Mouse (Mus musculus) frontal cortex, postnatal 10 days (tissue): ENCODE measurements around the gene Shank3.
A peak's percentile ranks its signal among the peaks of the same experiment; 100 is the strongest.

Experiments
- DNase-seq, 2 experiments: peaks; one replicate each; pipeline ENCODE4 v3.0.0; 2022; ENCODE audit warnings: low spot score in 2 of 2, mixed read lengths in 1 of 2

The Shank3 gene

DNA sequence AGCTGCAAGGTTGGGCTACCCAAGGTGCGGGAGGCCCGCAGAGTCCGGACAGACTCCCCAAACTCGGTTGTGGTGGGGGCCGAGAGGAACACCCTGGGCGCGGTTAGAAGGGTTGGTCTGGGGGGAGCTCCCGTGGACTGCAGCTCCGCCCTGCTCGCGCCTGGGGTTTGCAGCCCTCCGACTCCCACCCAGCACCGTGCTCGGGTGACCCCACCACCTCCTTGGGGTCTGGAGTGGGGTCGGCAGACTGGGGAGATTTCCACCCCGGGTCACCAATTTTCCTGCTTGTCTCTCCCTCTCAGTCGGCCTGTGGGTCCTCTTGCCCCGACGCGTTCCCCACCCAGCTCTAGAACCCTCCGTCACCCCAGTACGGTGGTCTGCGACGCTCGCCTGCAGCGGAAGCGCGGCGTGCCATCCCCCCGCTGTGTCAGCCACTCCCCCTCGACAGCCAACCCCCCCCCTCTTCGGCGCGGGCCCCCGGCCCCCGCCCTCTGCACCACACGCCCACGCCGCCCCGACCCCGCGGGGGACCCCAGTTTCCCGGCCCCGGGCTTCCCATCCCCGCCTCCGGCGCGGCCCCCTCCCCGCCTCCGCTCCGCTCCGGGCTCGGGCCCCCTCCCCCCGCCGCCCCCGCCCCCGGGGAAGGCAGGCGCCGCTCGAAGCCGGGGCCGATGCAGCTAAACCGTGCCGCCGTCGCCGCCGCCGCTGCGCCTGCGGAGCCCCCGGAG is at the start of gene Shank3:
Gene Shank3 (plus strand): TSS at position 663 of the 728 bp plus-strand sequence.
- DNase-seq, result no peak

DNA sequence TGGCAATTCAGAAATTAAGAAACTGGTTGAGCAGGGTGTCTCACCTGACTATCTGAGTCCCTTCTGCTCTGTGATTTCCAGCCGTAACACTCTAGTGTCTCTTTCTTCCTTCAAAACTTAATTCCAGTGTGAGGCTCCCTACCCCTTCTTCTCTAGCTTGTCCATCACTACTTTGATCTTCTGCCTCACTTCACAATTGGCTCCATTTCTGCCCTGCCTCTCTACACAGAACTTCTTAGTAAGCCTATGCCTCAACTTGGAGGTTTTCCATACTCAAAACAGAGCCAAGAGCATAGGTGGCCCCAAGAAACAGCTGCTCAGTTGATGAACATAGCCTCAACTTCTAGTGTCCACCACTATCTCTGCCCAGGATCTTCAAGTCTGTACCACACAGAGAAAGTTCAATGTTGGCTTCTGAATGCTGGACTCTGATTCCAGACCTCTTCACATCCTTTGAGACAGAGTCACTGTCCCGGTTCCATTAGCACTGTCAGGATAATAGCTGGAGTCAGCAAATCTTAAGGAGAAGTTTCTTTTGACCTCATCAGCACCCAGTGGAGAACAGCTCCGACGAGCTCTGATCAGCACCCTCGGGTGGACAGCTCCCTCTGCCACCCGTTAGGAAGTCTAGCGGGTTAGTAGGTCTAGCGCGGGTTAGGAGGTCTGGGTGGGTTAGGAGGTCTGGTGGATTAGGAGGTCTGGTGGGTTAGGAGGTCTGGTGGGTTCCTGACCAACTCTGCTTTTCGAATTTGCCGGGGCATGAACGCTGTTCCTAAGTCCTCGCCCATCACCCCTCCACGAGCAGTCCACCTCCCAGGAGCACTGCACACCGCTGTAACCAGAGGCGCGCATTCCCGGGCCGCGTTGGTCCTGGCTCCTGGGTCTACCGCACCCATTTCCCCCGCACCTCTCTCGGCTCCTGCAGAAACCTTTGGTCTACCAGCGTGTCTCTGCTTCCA is 46.2 kb upstream of the Shank3 start:
- no peak for DNase-seq

DNA sequence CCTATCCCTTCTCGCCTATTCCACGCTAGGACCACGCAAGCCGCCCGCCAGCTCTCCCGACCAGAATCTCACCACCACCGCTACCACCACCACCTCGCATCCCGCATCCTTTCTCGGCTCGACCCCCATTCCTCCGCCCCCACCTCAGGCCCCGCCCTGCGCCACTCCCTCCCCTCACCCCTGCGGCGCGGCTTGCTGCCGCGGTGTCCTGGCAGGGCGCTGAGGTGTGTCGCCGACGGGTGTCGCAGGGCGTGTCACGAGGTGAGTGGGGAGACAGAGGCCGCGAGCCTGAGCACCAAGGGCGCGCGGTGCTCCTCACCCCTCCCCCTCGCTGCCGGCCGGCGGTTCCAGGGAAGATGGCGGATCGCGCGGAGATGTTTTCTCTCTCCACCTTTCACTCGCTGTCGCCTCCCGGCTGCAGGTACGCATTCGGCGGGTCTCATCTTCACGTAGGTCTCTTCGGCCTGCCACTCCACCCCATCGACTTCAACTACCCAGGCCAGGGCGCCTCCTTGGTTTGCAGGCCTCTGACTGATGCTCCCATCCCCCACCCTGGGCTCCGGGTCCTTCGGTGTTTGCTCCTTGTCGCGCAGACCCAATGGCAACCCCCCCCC is 45.5 kb upstream of the Shank3 start, which contains the start of gene Mapk8ip2:
Gene Mapk8ip2 (plus strand): TSS at position 49 of the 614 bp plus-strand sequence.
- peak in 1 of 2 experiments; percentile 61 for DNase-seq

DNA sequence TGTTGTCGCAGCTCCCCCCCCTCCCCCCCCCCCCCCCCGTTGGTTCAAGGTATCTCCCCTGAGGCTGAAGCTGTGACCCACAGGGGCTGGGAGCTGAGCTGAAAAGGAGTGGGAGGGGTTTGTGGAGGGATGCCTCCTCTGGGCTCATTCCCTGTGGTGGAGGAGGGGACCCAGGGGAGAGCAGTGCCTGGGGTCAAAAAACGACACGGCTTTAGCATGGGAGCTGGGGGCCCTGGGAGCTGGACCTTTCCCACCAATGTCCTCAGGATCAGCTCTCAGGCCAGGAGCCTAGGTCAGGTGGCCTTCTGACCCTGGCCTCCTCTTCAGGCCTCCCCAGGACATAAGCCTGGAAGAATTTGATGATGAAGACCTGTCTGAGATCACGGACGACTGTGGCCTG is 44.6 kb upstream of the Shank3 start:
- DNase-seq, result no peak

DNA sequence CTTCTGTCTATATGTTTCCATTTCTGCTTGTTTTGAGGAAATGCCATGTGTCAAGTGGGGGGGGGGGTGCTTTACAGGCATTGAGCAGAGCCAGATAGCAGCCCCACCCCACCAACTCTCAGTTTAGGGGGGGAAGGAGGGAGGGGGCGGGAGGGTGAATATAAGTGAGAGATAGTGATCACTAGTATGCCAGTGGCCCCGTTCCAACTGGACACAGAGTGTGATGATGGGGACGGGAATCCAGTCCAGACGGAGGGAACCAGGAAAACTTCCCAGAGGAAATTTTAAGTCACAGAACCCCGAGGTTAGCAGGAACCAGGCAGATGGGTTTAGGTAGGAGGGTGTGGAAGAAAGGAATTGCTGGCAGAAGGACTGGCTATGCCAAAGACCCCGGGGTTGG is 43.8 kb upstream of the Shank3 start:
- no peak for DNase-seq

DNA sequence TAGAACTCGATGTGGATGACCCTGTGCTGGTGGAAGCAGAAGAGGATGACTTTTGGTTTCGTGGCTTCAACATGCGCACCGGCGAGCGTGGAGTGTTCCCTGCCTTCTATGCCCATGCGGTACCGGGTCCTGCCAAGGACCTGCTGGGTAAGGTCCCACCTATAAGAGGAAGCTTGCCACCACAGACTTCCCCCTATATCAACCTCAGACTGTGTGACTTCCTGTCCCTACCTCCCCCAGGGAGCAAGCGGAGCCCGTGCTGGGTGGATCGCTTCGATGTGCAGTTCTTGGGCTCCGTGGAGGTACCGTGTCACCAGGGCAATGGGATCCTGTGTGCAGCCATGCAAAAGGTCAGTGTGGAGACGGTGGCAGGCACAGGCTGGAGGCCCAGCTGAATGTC is 40.5 kb upstream of the Shank3 start:
- no peak for DNase-seq

DNA sequence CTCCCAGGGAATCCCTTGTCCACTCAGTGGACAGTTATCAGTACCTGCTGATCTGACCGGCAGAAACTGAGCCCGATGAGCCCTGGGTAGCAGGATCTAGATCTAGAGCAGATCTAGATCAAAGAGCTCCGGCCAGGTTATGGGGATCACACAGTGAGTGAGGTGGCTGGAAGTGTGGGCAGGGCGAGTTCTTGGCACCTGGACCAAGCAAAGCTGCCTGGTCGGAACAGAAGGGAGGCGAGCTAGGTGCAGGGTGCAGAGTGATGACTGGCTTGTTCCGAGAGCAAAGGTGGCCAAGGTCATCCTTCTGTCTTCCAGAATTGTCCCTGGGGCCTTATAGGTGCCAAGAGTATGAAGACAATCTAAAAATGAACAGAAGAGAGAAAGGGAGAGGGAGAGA is 39.6 kb upstream of the Shank3 start:
- no peak for DNase-seq

DNA sequence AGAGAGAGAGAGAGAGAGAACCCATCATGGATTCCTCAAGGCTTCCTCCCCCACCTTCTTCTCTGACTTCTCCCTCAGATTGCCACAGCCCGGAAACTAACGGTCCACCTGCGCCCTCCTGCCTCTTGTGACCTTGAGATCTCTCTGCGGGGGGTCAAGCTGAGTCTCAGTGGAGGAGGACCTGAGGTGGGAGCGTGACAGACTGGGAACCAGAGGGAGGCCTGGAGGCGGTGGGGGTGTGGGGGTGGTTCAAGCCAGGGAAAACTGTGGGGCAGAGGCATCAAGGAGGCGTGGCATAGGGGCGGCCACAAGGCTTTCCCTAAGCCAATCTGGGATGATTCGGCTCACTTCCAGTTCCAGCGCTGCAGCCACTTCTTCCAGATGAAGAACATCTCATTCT is 39.1 kb upstream of the Shank3 start:
- no peak for DNase-seq

DNA sequence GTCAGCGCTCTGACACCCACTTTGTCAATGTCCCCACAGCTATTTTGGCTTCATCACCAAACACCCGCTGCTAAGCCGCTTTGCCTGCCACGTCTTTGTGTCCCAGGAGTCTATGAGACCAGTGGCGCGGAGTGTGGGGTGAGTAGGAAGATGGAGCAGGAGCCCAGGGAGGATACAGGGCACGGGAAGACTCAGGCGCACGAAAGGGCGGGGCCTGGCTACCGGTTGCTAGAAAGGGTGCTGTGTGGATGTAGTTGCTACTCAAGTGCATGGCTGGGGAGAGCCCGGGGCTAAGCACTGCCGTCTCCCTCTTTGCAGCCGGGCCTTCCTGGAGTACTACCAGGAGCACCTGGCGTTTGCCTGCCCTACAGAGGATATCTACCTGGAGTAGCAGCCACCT is 38.1 kb upstream of the Shank3 start:
- DNase-seq, result no peak

DNA sequence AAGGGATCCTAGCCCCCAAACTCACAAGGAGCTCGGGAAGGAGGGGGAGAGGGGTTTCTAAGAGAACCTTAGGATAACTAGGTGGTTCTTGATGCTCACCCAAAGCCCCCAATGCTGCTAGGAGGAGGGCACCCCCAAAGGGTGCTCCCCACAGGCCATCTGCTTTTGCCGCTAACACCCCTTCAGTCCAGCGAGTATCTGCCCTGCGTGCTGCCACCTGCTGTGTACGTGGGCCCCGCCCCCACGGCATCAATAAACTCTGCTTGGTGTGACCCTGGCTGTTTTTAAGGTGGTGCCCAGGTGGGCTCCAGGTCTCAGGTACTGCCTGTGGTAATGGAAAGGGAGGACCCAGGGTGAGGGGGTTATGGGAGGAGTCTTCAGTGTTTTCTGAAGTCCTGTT is 37.2 kb upstream of the Shank3 start:
- no peak for DNase-seq

DNA sequence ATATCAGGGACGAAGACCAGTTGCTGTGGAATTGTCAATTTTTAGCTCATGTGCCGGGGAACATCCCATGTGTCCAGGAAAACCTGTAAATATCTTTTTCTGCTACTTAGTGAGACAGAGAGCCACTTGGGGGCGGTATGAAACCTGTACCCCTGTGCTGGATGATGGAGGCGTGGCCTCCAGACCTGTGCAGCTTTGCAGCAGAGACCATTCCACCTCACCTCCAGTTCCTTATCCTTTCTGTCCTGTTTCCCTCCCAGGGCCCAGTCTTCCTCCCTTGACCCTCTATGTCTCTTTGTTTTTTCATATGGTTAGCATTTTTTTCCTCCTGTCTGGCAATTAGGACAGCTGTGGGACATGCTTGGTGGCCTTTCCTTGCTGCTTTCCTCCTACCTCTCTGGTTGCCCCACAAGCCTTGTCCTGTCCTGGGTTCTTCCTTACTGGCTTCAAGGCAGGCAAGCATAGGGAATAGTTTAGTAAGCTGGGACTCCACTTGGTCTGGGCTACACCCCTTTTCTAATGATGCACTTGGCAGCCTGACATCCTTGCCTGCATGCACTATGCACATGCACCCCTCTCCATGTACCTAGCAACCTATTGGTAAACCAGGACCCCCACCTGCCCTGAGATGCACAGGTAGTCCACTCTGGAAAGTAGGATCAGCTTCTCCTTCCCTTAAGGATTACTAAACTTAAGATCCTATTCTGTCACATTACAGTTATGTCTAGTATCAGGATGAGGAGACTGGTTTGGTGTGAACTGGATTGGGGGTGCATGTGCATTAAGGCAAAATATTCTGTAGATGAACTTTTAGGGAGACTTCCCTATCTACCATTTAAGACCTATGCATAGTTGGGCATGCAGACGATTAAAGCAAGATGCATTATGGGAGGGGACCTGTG is 35.8 kb upstream of the Shank3 start:
- no peak for DNase-seq

DNA sequence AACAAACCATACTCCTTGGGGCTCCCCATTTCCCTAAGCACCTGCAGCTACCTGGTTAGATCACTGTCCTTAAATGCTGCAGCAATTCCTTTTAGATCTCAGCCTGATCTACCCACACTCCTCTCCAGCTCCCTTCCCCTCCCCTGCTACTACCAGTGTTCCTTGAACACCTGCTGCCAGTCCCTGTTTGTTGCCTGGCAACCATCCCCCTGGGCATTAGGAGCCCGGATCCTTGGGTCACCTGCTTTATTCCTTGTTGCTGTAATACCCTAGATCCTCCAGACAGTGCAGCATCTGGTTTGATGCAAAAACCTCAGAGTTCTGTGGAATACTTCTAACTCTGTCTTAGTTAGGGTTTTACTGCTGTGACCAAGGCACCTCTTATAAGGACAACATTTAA is 34.4 kb upstream of the Shank3 start:
- DNase-seq, result no peak

DNA sequence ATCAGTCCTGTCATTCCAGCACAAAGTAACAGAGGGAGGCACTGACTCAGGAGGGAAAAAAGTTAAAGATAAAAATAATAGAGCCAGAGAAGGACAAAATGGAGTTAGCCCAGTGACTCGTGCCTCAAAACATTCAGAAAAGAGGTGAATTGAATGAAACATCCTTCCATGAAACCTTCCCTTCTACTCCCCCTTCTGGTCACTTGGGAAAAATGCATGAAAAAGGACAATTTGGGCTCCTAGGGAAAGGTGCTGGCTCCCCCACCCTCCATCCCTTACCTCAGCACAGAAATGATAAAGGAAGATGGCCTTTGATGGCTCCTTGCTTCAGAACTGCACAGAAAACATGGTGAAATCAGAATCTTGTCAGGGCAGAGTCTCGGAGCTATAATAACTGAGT is 30.8 kb upstream of the Shank3 start:
- no peak for DNase-seq

DNA sequence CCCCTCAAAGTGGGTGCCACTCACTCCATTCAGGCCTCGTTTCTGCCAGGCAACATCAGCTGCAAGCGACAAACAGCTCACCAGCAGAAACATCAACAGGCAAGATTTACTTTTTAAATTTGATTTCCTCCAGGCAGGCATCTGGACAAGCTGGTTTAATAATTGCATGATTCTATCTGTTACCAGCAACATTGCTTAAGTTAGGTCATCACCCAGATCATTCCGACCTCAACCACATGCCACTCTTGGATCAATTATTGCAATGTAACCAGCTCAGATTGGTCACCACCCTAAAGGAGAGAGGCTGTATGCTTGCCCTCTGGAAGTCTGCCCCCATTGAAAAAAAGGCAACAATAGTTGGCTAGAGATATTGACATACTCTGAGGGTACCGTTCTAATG is 27.9 kb upstream of the Shank3 start:
- no peak for DNase-seq

DNA sequence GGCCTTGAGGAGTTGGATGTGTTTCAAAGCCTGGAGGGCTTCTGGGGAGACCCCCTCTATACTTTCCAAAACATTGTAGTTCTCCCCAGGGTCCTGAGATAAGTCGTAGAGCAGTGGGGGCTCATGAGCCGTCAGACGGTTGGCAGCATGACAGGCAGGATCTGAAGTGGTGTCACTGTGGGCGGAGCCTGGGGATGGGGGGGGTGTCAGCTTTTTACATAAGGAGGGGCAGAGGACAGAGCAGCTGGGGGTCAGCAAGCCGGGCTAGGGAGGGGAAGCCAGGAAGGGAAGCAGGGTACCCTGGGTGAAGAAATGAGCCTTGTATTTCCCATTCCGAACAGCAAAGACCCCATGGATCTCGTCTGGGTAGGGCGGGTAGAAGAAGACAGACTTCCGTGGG is 26.1 kb upstream of the Shank3 start:
- DNase-seq, result no peak

DNA sequence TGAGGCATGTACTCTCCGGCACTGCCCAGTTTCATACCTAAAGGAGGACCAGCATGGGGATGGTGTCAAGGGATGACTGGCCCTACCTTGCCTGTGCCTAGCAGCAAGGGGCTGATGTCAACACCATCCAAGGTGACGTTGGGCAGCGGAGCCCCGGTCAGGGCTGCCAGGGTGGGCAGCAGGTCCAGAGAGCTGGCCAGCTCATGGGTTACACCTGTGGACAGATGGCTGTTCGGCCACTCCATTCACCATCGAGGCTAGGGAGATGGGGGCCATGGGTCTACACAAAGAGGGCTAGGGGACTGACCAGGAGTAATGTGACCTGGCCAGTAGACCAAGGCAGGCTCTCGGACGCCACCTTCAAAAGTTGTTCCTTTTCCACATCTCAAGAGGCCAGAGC is 25.5 kb upstream of the Shank3 start:
- DNase-seq, result no peak

DNA sequence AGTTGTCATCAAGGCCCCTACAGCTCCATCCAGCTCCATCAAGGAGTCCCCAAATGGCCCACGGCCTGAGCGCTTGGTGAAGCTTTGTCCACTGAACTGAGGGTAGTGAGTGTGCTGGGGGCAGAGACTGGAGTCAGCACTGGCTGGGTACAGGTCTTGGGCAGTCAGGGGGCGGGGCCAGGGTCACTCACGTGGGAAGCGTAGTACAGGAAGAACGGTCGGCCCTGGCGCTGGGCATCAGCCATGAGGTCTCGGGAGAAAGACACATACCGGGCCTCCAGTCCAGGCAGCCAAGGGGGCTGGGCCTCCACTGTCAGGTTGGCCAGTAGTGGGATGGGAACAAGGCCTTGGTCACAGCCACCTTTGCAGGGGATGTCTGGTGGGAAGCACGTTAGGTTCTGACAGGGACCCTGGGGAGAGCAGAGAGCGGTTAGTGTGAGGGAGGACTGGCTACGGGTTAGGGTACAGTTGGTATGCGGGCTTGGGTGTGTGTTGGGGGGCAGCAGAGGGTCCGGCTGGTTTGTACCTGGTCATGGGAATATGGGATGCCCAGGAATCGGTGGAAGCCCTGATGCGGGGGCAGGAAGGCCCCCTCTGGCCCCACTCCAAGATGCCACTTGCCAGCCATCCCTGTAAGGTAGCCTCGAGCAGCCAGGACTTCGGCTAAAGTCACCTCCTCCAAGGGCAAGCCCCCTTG is 24.7 kb upstream of the Shank3 start:
- no peak for DNase-seq

DNA sequence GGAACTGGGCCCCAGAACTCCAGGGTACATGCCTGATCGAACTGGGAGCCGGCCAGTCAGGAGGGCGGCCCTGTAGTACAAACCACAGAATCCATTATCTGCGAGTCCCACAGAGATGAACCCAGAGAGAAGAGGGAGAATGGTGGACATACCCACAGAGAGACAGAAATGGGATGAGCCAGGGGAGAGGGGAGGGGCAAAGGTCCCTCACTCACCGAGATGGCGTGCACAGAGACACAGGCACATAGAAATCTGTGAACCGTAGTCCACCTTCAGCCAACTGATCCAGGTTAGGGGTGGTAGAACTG is 24.2 kb upstream of the Shank3 start:
- DNase-seq, result no peak

DNA sequence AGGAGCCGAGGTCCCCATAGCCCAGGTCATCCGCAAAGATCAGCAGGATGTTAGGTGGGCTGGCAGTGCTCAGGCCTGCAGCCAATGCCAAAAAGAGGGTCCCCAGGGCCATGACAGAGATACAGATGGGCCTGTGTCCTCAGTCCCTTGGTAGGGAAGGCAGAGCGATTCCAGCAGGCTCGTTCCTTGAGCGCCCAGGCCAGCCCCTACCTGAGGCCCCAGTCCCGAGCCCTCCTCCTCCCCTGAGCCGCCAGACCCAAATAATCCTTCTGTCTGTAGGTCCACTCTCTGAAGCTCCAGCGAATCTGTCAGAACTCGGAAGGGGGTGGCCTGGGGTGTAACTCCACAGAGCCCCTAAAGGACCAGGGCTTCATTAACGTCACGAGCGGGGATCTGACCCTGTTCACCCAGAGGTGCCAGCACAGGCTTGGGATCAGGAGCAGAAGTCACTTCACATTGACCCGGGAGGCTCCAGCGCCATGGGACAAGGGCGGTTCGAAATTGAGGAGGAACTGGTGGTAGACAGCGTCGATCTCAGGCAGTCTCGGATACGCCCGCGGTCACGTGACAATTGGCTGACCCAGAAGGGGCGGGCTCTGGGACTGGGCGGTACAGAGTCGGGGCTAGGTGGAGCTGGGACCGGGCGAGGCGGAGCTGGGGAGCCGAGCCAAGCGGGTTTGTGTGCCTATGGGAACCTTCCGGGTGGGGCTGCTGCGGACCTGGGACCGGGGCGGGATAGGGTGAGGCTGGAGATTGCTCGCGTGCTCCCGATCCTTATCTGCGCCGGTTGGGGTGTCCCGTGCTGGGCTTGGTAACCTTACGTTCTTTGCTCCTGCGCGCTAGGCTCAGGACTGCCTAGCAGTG is 23.6 kb upstream of the Shank3 start:
- peak; percentile 88 to 90 for DNase-seq

DNA sequence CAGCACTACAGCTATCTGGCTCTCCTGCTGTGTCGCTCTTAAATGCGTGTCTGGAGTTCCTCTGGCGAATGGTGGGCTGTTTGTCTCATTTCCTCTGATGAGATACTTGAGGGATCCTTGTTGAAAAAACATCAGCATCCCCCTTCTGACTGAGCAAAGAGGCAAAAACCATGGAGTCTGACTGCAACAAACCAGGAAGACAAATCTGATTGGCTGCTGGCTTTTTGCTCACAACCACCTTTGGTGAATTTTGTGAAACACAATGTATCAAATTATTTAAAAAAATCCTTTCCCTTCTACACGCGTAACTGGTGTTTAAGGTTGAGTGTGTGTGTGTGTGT is 23.0 kb upstream of the Shank3 start:
- DNase-seq, result no peak
